Mouse (Mus musculus) left cerebral cortex, adult 8-10 months (tissue): ENCODE measurements around the gene Ecm2. TPM values are rescaled to one million over a fixed set of nuclear protein-coding genes. Genes with fewer than 3 reads are reported as not detected.

Experiments used
- DNase-seq, 2 experiments: peaks; one replicate each; pipeline ENCODE4 v3.0.0; 2022; ENCODE audit warnings: low spot score in 2 of 2
- total RNA-seq, 4 experiments: library from RNA; stranded (reverse); gene quantifications; 2 replicates each; pipeline ENCODE4 v1.2.4; 2022

Ecm2 gene
- total RNA-seq, 4 experiments from 2014 or later, result 2.5 to 3.1 (median 2.9) TPM

GRCm38 (mm10) chr13:49505776-49506175 lies 1.2 kb downstream of the Ecm2 start:
- DNase-seq, result no peak

DNA sequence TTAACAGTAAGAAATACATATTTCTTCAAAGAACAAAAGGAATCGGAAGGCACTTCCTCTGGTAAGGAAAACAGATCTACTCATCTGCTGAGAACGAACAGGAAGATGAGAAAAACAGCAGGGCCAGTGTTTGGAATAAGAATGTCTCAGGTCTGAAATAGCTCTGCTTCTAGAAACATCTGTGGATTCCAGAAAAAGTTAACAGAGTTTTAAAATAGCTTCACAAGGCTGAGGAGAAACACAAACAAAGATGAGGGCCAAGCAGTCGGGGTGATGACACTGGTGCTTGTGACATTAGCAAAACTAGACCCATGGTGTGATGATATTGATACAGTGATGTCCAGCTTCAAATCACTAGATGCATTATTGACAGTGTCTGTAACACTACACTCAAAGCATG lies 2.6 kb downstream of the Ecm2 start:
- no peak for DNase-seq

DNA sequence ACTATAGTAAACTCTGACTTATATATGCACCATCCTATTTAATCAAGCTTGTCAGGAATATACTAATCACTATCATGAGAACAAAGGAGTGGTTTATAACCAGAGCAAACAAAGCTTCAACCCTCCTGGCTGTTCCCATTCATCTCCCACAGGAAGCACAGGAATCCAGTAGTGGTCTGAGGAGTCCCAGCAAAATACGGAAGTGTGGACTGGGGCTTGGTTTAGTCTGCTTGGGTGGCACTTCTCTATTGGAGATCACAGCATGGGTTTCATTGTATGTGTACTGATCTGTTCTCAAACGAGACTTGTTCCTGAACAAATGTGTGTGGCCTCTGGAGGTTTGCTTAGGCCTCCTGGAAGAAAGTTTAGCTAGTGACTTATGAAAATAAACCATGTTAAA lies 14.2 kb downstream of the Ecm2 start:
- DNase-seq, result no peak

GRCm38 (mm10) chr13:49526235-49526634 lies 21.6 kb downstream of the Ecm2 start:
- no peak for DNase-seq

GRCm38 (mm10) chr13:49530636-49531035 lies 26.0 kb downstream of the Ecm2 start:
- DNase-seq, result no peak

DNA sequence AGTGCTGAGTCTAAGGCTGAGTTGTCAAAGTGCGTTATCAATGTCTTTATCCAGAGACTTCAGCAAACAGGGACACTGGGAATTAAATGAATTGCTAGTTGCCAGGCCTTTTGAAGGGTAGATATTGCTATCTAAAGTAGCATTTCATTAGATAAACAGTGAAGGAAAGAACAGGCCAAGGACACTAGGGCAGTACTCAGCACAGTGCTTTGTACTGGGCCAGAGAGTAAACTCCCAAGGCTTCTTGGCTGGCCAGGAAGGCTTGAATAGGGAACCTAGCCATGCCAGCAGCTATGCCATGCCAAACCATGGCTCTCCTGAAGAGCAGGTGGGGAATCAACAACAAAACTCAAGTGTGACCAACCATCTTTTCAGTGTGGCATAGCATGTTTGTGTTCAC lies 32.3 kb downstream of the Ecm2 start:
- DNase-seq, result no peak

GRCm38 (mm10) chr13:49538693-49539092 lies 34.1 kb downstream of the Ecm2 start:
- DNase-seq, result no peak

GRCm38 (mm10) chr13:49544279-49544678 lies 39.7 kb downstream of the Ecm2 start, which contains the start of gene Aspn:
TSS of gene Aspn (plus strand) at chr13:49544443.
- DNase-seq, result no peak

GRCm38 (mm10) chr13:49545646-49546045 lies 41.0 kb downstream of the Ecm2 start:
- no peak for DNase-seq

- no peak for DNase-seq
Observed at GRCm38 (mm10) chr13:49546517-49546916, 41.9 kb downstream of the Ecm2 start.

- no peak for DNase-seq
Observed at GRCm38 (mm10) chr13:49547563-49548150, 43.0 kb downstream of the Ecm2 start.

- DNase-seq, result no peak
Observed at GRCm38 (mm10) chr13:49549616-49550015, 45.0 kb downstream of the Ecm2 start.

DNA sequence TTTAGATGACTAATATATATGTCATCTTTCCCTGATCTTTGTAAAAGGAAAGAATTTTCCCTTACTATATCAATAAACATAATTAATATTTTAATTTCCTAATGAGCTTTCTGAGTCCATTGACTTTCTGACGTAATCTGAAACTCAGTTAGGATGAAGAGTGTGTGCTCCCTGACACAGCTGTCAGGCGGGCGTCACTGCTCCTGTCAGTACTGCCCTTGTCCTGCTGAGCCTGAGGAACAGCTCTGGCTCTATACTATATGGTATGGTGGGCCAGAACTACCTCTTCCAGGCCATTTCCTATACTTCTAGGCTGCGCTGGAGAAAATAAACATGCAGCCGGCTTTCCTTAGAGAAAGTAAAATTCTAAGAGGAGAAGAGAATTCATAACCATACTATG lies 49.9 kb downstream of the Ecm2 start:
- DNase-seq, result no peak

DNA sequence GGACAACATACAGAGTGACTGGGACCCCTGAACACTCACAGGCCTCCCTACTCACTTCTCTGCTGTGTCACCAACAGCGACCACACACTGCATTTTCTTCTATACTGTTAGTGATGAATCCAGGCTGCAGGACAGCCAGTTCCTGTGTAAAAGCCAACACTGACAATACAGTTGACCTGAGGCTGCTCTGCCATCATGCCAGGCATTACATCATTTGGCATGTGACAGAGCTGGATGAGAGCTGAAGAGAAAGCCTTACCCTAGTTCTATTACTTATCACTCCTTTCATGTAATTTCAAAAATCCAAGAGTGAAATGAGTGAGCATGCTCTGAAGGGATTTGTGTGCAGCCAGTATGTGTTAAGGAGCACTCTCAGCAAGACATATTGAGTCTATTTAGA lies 51.6 kb downstream of the Ecm2 start:
- DNase-seq, result no peak

DNA sequence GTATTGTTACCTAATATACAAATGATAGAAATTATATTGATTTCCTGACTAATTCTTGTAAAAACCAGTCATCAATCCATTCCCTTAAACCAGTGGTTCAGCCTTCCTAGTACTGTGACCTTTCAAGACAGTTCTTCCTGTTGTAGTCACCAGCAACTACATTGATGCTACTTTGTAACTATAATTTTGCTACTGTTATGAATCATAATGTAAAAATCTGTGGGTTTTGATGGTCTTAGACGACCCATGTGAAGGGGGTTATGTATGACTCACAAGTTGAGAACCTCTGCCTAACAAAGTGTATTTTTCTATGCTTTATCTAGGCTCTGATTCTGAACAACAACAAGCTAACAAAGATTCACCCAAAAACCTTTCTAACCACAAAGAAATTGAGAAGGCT lies 52.3 kb downstream of the Ecm2 start:
- no peak for DNase-seq

DNA sequence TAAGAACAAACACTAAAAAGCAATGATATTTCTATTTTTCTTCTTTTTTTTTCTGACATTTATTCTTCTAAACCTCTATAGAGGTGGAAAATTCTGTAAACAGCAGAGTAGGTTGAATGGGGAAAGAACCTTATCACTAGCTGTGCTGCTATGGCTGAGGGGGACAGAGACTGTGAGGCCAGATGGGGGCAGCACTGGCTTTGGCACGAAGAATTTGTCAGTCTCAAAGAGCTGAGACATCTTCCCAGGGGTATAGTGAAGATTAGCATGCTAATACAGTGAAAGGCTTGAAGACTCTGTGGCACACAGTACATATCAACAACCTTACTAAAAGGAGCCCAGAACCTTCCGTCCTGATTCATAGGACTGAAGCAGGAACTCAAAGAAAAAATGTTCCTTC lies 54.6 kb downstream of the Ecm2 start:
- DNase-seq, result no peak

- no peak for DNase-seq
Observed at GRCm38 (mm10) chr13:49560886-49561285, 56.3 kb downstream of the Ecm2 start.

DNA sequence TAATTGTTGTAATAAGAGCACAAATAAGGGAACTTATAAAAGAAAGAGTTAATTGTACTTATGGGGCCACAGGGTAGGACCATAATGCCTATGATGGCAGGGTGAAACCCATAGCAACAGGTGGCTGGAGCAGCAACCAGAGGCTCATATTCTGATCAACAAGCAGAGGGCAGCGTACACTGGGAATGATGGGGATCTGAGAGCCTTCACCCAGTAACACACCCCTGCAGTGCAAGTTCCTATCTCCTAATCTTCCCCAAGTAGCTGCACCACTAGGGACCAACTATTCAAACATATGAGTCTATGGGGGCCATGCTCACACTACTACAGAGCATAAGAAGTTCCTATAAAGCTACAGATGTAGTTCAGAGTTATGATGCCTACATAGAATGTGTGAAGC lies 59.7 kb downstream of the Ecm2 start:
- no peak for DNase-seq

- DNase-seq, result no peak
Observed at GRCm38 (mm10) chr13:49570371-49570770, 65.8 kb downstream of the Ecm2 start.

GRCm38 (mm10) chr13:49571418-49571817 lies 66.8 kb downstream of the Ecm2 start:
- no peak for DNase-seq

DNA sequence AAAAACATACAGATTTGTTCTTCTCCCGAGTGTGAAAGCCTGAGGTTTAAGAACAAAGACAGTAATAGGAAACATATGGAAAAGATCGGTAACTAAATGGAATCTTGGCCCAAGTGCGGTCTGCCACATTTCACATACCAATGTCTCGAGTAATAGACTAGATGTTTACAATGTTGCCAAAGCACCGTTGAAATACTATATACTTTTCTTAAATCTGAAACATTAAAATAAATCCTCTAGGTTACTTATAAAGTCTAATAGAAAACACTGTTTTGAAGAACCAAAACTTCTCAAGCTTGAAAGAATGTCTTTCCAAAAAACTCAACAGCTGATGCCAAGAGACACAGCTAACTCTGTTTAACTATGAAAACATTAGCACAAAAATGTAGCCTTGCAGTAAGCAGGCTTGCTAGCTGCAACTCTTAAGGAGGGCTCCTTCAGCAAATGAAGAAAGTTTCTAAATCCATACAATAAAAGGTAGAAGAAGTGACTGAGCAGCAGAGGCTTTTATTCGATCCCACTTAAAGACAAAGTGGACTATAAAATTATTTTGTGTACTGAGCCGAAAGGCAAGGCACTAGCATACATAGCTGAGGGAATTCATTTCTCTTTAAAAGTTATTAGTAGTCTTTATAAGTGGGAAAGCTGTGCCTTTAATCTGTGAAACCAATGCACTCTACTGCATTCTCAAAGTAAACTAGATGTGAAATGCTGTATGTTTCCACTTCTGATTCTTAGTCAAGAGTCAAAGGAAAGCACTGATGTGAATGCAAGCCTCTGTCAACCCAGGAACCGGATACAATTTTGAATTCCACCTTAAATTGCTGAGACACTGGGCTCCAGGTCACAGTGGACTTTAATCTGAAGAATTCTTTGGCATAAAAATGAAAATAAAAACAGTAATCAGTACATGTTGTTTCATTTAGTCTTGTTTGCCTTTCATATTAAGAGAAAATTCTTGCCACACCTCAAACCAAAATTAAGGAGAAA lies 77.2 kb downstream of the Ecm2 start, which contains the start of gene Omd:
Gene Omd, plus strand, starts transcription at position 922 of the 990 bp plus-strand sequence.
- DNase-seq, result no peak
